Mouse (Mus musculus): ENCODE data around the gene Prl2c5.
"Not testable (repeated sequence)": the region's sequence is repeated elsewhere in the genome, so short reads cannot be mapped to it uniquely, and the experiment has no call there.

Prl2c5 gene

DNA sequence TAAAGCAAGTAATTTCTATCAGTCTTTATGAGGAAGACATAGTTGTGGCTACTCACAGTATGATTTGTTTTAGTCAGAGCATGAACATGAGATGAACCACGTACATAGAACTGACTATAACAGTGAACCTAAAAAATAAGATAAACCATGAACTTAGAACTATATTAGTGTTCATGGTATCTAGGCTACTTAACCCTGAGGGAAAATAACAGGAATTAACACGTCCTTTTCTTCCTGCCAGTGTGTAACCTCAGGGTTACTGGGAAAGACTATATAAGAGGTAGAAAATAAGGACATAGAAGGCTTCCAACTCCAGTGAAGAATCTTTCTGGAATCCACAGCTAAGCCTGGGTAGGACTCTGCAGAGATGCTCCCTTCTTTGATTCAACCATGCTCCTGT, at the start of gene Prl2c5:
Gene Prl2c5 (plus strand): TSS at position 301 of the 400 bp plus-strand sequence.
- not testable (repeated sequence) for DNase-seq

DNA sequence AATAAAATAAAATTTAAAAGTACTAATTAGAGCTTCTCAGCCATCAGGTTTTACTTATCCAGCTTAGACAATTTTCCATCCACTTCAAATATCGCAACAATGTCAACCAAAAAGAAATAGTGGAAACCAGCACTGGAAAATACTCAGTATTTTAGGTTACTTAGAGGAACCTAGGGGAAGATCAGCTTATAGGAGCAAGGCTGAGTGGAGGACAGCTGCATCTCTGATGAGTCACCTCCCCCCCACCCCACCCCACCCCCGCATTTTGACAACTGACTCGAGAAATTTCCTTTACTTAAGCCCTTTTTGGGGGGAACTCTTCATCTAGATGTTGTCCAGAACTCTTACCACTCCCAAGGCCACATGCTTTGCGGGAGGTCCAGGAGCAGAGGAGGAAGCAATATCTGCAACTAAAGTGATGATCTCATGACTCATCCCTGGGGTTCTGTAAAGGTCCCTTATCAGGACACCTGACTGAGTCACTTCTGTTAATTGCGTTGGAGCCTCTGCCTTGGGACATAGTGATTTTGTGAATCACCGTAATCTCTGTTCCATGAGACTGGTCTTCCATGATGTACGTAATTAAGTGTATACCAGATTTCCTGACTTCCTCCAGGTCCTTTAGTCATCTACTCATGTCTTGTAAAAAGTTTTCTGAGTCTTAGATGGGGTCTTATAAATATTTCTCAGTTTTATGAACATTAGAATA, 19.6 kb upstream of the Prl2c5 start:
- not testable (repeated sequence) for DNase-seq

DNA sequence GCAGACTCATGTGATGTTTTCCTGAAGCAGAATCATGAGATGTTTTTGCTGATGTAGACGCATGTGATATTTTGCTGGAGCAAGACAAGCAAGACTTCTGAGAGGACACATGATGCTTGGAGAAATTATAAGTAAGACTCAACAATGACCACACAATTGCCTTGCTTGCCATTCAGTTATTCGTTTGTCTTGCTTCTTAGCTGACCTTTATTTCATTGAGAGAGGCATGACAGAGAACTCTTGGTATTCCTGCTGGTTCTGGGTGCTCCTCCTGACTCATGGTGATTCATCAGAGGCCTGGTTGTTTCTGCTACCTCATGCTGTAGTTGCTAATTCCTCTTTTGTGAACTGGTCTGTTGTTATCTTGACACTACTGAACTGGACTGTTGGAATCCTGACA, 13.9 kb upstream of the Prl2c5 start:
- DNase-seq, result not testable (repeated sequence)

DNA sequence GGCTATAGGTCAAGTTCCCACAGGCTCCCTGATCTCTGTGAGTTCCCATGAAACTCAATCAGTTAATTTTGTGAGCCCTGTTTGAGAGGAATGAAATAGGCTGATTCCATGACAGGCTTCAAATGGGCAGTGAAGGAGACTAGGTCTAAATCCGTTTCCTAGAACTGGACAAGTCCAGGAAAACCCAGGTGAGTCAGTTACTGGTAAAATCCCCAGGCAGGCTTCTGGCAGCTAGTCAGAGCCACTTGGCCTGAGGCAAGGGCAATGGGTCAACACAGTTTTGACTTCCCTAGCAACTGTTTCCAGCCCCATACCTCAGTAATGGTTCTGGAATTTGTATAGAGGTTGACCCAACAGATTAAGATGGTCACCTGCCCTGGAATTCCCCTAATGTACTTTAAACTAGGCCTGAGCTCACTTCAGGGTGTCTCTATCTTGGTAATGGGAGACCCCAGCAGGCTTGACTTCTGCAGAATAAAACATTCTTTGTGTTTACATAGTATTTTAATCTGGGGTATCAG, 8.8 kb upstream of the Prl2c5 start:
- DNase-seq, result not testable (repeated sequence)

DNA sequence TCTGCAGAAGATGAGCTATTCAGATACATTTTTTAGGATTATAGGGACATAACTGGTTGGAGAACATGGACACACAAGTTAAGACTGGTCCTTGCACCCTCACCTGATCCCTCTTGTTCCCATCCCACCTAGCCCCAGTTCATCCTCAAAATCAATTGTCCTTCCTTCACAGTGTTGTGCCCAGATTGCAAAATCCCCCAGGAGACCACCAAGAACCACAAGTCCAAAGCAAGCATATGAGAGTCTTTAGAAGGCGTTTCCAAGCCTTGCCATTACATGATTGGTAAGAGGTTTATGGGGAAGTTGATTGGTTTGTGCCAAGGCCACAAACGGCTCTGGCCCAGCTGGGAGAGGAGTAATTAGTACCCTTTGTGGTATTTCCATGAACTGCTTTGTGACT, 6.8 kb upstream of the Prl2c5 start:
- DNase-seq, result not testable (repeated sequence)

DNA sequence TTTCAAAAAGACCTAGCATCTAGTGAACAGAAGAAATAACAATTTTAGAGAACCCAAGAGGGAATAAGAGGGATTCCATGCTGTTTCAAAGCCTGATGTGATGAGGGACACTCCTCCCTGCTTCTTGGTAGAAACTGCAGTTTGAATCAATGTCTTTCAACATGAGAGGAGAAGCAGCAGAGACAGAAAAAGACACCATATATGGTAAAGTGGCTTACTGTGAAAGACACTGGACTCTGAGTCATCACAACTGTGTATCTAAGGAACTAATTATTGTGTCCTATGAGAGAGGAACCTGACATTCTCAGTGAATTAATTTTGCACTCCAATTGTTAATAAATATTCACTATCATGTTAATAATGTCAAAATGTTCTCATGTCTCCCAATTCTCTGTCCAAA, 28.7 kb downstream of the Prl2c5 start:
- DNase-seq, result not testable (repeated sequence)

DNA sequence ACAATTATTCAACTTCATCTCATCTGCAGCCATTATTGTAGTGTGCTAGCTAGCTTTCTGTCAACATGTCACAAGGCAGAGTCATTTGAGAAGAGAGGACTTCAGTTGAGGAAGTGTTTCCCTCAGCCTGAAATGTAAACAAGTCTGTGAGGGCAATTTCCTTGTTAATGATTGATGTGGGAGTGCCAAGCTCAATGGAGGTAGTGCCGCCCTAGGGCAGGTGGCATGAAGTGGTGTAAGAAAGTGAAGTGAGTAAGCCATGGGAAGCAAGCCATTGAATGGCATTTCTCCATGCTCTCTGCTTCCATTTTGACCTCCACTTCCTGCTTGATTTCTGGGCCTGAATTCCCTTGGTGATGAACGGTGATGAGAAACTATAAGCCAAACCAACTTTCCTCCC, 33.8 kb downstream of the Prl2c5 start:
- DNase-seq, result not testable (repeated sequence)

DNA sequence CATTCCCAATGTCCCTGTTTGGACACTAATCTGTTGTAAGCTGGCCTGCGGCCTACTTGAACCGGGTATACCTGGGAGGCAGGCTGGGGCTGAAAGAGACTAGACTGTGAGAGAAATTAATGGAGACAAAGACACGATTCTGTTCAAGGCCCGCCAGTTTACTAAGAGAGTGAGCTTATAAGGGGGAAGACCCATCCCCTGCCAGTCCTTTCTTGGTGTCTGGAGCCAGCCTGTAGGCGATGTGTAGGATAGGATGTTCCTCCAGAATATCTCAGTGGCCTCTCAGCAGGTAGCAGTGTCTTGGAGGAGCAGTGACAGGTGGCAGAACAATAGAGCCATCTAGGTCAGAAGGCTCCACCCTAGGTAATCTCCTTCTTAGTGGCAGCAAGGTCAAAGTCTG, 37.7 kb downstream of the Prl2c5 start:
- not testable (repeated sequence) for DNase-seq

DNA sequence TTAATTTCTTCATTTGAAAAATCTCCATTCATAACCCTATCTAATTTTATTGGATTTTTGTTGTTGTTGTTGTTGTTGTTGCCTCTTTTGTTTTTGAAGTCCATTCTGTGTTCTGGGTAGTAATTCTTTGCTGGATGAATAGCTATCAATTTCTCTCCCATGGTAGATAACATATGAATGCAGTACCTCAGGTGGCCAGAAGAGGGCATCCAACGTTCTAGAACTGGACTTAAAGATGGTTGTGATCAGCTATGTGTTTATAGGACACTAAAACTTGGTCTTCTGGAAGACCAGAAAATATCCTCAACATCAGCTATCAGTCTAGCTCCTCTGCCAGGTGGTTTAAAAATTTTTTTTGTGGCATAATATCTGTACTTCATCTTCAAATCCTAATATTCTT, 54.9 kb downstream of the Prl2c5 start:
- peak; percentile 29 for DNase-seq
